Mouse (Mus musculus) spleen, postnatal 14 days (tissue): ENCODE data around the gene Gpc6.

Experiments used
- DNase-seq, 2 experiments: peaks; one replicate each; pipeline ENCODE4 v3.0.0; 2021 to 2022; ENCODE audit warnings: low spot score in 2 of 2

Gpc6 gene

DNA sequence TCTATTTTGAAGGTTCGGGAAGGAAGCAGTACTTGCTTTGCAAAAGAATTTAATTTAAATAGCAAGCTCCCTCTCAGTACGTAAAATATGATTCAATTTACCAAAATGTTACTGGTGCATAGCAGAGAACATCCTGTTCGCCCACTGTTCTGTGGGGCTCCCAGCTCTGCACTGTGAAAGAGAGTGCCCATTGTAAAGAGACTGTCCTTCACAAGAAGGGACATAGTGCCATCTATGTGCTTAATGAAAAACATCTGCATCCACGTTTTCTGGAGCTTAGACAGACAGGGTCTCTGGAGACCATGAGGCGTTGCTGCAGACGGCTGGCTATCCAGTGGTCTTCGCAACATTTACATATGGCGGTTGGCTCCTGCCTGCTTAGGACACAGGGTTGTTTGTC, 998.6 kb downstream of the Gpc6 start:
- DNase-seq: no peak

DNA sequence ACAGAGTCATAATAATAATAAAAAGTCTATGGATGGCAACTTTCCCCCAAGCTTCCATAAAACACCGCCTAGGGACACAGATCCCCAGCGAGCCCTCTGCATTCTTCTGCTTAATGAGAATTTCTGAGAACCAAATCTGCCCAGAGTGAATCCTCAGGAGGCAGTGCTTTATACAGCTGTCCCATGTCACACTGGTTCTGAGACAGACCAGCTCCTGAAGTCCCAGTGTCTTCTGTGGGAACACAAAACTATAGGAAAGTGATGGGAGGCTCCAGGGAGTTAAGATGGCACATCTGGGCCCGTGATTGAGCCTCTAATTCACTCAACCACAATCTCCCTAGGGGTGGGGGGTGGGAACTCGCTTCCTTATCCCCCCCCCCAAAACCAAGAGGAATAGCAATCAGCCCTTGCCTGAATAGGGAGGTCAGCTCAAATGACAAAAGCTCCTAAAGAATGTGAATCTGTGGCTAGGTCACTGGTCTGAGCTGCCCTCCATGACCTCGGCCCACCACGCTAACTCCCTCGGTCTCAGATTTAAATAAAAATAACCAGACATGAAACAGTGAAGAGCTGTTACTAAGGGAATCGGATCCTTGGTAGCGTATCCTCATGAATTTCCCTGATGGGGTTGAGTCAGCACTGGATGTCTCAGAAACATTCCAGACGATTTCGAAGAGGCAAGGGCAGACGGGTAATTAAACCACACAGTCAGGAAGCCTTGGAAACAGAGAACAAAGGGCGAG, 1005.2 kb downstream of the Gpc6 start:
- DNase-seq: no peak

DNA sequence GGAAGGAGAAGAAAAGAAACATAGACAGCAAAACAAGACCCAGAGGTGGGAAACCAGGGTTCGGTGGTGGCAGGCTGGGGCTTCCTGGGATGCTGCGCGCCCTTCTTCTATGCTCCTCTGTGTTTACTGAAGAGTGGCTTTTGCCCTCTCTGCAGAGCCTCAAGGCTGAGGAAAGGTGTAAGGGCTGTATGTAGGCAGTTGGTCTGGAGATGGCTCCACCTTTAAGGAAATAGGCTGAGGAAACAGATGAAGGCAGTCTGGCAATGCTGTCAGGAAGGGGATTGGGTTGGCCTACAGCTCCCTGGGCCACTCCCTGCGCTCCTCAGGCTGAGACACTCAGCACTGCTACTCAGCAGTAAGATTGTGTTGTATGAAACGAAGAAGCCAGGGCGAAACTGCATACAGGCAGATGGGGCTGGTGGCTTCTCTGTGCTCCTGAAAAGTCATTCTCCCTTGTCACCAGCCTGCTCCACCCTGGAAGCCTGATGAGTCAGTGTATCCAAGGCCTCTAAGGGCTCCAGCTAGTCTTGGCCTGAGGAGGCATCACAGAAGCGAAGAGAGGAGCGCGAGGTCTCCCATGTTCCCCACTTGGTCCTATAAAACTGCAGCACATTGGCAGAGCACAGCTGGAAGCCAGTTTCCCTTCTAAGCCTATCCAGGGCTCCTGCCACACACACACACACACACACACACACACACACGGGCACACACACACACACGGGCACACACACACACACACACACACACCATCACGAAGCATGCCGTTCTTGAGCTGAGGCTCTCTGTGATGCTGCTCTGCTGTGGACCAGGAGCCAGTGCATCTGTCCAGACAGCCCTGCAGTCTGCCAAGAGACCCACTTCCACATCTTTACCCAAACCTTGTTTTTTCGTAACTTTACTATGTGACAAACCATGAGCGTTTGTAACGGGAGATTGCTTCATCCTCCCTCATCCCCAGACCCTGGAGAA, 1006.0 kb downstream of the Gpc6 start:
- DNase-seq: no peak

DNA sequence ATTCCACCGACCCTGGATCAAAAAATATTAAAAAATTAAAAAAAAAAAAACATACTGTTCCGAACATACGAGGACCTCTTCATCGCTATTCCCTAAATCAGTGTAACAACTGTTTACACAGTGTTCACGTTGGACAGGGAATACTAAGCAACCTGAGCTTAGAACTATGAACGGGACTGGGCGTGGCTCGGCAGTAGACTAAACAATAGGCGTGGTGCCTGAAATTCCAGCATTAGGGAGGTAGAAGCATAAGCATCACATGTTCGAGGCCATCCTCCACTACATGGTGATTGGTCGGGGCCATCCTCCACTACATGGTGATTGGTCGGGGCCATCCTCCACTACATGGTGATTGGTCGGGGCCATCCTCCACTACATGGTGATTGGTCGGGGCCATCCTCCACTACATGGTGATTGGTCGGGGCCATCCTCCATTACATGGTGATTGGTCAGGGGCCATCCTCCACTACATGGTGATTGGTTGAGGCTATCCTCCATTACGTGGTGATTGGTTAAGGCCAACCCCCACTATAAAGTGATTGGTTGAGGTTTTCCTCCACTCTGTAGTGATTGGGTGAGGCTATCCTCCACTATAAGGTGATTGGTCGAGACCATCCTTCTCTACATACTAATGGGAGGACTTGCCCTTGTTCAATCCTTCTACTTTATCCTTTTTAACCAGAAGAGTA, 1007.2 kb downstream of the Gpc6 start:
- no peak for DNase-seq

DNA sequence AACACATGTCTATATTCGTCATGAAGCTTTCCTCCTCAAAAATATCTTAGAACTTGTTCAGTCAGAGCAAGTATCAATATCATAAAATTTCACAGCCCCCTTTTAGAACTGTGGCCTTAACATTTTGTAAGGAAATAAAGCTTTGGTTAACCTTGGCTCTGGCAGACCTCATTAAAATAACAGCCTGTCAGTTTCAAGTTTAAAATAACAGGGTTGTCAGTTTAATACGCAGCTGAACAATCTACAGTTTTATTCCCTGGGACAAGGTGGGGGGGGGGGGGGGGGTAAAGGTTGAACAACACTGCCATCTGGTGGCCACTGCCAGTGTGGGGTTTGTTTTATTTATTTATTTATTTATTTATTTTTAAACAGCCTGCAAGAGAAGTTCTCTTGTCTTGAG, 1013.4 kb downstream of the Gpc6 start:
- no peak for DNase-seq

DNA sequence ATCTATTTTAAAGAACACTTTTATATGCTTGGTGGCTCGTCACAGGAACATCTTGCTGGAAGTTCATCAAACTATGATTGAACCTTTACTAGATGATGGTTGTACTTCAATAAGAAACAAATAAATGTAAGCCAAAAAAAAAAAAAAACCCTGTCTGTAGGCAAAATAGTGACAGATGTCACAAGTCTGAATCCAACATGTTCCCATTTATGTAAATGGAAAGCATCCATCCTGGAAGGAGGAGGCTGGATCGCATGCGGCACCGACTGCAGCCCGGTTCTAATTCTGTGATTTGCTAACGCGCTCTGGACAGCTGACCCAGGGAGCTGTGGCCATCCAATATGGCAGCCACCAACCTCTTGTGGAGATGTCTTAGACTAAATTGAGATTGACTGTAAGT, 1014.4 kb downstream of the Gpc6 start:
- DNase-seq: no peak

DNA sequence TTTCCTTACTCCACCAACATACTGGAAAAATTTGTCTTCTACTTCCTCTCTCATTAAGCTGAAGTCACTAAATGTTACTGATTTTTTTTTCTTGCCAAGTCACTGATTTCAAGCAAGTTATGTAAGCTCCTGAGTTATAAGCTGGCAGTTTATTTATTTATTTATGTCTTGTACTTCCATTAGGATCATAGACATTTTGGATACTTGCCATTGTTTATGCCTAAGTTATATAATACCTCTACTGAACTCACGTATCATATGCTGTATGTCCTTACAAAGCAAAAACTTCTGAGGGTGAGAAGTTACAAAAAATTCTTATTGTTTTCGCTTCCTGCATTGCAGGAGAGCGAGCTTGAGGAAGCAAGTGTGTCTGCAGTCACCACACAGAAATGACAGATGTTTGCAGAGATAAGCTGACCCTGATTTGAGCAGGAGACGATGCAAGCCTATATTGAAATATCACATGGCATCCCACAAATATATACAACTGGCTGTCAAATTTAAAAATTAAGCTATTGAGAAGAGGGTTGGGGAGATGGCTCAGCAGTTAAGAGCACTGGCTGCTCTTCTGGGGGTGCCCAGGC, 1020.9 kb downstream of the Gpc6 start:
- DNase-seq: no peak

DNA sequence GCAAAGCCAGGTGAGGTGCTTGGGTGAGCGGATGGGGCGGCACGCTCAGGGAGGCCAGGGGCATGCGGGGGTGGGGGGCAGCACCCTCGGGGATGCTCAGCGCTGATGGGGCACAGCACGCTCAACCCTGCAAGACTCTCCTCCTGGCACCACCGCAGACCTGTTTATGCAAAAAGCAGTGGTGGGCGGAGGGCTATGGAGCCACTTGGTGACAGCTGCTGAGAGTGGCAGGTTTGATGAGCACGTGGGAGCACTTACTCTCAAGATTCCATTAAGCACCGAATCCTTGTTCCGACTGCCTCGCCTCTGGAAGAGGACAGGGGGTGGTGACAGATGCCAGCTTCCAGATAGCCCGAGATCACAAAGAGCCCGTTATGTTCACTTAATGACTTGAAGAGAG, 1026.2 kb downstream of the Gpc6 start:
- DNase-seq: no peak

DNA sequence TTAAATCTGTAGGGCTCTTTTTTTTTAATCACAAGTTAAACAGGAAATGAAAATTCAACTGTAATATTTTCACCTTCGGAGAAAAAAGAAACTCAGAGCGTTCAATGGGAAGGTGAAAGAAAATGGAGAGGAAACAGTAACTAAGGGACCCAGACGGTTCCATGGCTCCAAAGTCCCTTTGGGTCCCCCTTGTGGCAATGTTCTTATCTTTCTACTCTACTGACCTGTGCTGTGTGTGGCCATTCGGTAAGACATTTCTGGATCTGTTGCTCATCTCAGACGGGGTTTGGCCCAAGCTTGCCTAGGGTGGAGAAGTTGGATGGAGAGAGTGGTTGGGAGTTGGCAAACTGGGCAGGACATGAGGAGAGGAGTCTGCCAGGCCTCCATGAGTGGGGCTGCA, 1026.6 kb downstream of the Gpc6 start:
- no peak for DNase-seq

DNA sequence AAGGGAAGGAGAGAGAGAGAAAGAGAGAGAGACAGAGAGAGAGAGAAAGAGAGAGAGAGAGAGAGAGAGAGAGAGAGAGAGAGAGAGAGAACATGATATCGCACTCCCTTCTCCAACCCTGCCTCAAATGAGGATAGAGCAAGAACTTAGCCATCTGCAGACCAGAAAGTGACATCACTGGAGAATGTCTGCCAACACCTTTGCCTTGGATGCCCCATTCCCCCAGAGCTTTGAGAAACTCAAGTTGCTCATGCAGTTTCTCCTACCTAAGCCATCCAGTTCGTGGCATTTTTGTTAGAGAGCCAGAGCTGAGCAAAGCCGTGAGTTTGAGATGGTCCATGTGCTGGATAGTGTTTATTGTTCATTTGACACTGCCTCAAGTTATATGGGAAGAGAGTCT, 1030.9 kb downstream of the Gpc6 start:
- DNase-seq: no peak

DNA sequence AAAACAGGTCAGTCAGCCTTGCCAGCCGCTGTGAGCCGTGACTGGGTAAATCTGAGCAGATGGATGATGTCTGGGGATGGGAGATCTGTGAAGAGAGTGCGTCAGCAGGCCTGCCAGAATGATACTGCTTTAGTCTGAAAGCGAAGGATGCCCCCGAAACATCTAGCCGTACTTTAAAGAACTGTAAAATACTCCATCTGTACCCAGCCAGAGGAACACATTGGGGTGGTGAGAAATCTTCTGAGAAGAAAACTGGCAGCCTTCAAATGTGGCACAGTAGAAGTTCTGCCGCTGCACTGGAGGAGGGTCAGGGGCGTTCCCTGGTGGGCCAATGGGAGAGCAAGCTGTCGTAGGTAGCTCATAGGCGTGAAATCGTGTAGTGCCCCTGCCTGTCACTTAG, 1033.3 kb downstream of the Gpc6 start:
- DNase-seq: no peak

DNA sequence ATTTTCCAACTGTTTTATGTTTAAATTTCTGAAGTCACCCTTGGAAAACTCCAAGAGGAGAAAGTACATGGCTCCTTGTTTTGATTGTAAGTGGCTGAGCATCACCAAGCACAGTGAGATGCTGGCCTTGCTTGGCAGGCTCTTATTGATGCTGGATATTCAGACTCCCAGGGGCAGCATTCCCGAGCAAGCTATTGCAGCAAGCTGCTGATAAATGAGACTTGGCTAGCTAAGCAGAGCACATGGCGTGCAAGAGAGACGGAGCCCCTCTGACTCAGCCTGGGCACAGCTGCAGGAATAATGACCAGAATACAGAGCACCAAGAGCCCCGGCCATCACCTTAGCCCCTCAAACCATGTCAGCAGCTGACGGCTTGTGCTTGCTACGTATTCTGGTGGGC, 1036.2 kb downstream of the Gpc6 start:
- DNase-seq: no peak

DNA sequence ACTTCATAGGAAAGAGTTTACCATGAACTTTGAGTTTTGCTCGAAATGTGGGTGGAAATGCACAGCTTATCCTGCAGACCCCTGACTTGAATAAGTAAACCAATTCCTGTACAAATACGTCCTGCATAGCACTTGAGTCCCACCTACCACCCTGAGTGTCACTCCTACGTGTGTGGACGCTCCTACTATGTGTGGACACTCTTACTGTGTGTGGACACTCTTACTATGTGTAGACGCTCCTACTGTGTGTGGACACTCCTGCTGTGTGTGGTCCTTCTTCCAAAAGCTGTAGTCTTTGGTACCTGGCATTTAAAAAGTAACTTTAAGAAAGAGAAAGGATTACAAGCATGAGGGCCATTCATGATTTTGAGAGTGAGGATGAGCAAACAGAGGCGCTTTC, 1036.7 kb downstream of the Gpc6 start:
- DNase-seq: no peak

DNA sequence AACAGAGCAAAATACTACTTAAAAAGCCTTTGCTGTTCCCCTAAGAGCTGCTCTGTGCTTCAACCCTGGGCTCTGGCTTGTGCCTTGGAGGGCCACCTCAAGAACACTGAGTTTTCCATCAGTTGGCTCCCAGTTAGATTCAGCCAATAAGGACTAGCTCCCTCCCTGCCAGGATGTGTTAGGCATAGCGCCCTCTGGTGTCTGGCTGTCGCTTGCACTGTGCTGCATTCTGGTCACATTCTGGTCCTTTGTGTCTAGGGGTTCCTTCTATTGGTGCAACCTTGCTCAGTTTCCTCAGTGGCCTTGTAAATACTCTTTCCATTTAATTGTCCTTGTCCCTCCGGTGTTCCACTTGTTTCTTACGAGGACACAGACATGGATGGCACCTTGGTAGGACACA, 1037.3 kb downstream of the Gpc6 start:
- DNase-seq: no peak

DNA sequence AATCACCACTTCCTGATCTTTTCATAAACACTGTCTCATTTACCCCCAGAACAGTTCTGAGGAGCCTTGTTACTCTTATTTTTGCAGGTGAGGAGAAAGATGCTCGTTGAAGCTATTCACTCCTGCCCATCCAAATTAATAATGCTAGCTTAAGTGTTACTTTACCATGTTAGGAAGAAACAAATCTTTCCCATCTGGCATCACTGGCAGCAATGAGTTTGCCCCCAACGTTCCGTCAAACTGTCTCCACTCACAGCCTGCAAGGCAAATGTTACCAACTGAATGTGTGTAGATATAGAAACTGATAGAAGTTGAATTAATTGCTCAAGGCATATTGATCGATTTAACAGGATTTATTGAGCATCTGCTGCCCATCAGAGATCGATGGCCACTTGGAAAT, 1047.5 kb downstream of the Gpc6 start:
- no peak for DNase-seq

DNA sequence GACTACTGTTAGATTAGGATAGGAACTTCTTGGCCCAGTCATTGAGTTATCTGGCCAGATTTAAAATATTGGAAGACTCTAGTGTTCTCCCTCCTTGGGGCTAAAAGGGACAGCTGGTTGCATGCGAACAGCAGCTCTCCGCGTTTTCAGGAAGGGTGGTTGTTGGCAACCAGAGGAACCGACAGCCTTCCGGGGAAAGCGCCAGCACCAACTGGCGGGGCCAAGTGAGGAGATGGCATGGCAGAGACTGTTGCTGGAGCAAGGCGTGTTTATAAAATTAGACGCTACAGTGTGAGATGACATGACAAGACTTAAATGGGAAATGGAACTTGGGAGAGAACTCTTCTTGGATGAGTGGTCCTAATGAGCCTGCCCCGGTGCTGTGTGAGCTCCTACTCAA, 1056.4 kb downstream of the Gpc6 start:
- no peak for DNase-seq

DNA sequence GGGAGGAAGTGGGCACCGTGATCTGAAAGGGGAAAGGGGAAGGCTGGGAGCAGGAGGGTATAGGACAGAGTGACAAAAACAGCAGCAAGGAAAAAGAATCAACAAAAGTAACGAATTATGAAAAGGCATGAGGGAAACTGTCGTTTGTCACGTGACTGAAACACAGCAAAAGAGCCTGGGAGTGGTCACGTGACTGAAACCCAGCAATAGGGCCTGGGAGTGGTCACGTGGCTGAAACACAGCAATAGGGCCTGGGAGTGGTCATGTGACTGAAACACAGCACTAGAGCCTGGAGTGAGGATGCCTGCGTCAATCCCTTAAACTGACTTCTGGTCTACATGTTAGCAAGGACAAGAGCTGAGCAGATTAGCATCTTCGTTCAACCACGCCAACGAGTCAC, 1063.3 kb downstream of the Gpc6 start:
- DNase-seq: no peak

DNA sequence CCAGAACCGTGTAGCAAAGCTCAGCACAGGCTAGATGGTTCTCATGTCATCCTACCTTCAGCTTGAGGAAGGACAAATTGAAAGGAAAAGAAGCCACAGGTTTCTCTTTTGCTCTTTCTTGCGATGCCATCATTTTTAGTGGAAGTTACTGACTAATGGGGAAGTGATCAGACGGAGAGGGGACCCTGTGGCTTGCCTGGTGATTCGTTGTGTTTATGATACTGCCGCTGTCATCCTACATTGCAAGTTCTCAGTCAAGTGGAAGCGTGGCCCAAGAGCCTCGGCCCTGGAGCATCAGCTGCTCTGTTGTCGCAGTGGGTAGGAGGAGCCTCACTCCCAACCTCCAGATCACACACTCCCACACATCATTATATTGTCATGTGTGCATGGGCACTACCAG, 1065.1 kb downstream of the Gpc6 start:
- no peak for DNase-seq

DNA sequence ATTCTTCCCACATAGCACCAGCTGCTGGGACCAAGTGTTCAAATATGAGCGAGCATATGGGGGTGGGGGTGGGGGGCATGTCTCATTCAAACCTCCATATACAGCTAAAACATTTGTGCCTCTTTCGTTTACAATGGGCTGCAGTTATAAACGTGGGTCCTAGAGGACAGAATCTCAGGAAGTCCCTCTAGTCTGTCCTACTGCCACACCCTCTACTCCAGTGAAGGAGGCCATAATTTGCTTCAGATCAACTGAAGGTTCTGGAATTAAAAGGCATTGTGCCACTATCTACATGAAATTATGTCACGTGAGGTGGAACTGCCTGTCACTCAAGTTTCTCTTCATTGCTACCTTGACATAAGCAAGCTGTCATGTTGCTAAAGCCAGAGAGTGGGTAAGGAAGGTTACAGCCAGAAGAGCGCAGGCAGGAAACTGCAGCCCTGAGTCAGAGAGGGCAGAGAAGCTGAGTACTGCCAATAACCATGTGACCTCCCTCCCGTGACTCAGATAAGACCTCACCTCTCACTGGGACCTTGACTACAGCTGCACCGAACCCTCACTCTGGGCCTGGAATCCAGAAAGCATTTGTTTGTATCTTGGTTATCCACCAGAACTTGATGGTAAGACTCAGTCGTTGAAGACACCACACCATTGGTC, 1067.6 kb downstream of the Gpc6 start:
- DNase-seq: no peak

DNA sequence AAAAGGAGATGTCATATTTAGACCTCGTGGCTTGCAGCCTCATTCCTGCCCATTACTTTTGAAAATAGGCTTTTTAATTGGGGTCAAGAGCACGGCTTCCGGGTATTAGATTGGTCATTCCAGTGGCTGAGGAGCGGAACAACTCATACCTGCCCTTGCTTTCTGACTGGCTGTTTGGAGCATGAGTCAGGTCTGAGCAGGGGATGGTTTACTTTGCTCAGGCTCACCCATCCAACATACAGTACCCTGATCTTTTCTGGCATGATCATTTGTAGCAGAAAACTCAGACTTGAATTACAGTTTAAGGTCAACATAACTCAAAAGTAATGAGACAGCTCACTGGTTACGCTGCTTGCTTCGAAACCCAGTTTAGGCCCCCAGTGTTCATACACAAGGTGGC, 1068.7 kb downstream of the Gpc6 start:
- no peak for DNase-seq

DNA sequence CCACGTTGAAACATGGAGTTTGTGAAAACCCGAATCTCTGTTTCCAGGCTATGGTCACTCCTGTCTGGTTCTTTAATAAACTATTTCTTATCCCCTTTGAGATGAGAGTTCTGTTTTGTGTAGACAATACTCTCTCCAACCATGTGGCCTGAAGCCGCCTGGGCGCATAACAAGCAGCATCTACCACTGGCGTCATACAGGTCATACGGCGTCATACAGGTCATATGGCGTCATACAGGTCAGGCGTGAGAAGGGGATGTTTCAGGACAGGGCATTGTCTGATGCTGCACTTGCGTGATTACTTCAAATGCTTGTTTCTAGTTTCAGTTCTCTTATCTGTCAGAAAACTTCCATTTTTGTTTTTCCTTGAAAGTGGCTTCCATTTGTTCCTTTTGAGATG, 1079.3 kb downstream of the Gpc6 start:
- no peak for DNase-seq

DNA sequence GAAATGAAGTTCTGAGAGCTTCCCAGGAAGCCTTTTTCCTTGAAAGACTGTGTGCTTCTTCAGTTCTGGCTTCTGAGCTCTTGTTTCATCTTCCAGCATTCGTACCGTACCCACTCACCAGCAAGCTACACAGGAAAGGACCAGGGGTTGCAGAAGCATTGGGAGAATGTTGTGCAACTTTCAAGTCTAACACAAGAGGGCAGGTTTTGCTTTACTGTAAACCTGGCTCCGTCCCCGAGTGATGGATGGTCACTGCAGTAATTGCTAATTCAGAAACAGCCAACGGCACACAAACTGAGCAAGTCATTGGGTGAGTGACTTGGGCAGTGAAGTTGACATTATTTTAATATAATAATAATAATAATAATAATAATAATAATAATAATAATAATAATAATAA, 1080.6 kb downstream of the Gpc6 start:
- no peak for DNase-seq
